Mouse (Mus musculus) liver, postnatal 0 days (tissue): ENCODE results near the gene Mex3a.

Experiments used
- CTCF ChIP-seq: sonication (generic); IDR thresholded peaks from 2 replicates; pipeline ENCODE4 v1.5.1; 2016; ENCODE audit warnings: antibody characterized with exemption, low read depth
- EP300 ChIP-seq: IDR thresholded peaks from 2 replicates; pipeline ENCODE4 v1.6.1; 2016; ENCODE audit warnings: antibody characterized with exemption, low read depth, mild to moderate bottlenecking

DNA sequence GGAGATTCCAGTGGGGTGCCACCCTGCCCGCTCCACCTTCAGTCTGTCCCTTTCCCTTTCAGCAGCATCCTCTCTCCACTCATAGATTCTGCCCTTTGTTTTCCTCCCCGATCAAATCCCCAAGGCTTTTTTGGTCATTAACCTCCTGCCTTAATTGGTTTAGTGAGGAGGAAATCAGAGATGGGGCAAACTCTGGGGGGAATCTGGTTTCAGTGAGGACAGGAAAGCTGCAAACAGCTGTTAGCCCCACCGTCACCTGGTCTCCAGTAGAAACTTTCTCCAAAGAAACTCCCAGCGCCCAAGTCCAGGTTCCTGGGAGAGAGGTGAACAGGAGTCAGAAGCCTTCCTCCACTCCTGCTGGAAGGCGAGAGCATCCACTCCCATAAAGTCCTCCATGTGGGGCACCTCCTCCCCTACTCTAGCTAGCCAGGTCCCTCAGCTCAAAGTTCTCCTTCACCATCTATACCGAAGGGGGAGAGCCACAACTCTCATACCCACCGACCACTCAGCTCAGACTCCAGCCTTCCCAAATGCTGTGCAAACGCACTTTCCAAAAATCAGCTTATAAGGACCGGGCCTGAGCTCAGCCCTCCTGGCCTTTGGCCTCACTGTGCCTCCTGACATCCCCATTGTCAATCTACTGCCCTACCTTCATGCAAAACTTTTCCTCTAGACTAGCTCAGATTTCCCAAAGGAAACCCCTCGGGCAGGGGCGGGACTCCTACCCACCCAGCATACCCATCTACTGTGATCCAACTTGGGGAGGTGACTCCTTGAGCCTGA is 1.9 kb upstream of the Mex3a start:
- no peak for TF ChIP-seq CTCF
- TF ChIP-seq EP300 = no peak
